Comparison of ENCODE assay signal across 26 mouse cellular contexts in genomic region chr15:92416141-92416540, GRCm38 (mm10). TPM values are rescaled to one million over a fixed set of nuclear protein-coding genes. Genes with fewer than 3 reads are reported as not detected.
DNase-seq lines count a peak whose midpoint lies in the region; ATAC-seq and TF ChIP-seq lines count a peak whose summit lies in the region.
"Had no signal": no experiment of that assay in that cellular context is flagged by ENCODE, and none has a peak within 500 bp of the region (broad histone marks: within the 10 kb centered on the region; RNA-seq: fewer than 3 reads in every experiment).

No protein-coding gene starts in this region.

- TF ChIP-seq POLR2A in brain, embryonic 14.5 days (IDR thresholded peaks at IDR 0.05; ENCODE audit: borderline replicate concordance, extremely low read depth, insufficient read depth, insufficient read length, poor library complexity, severe bottlenecking), result no peak
- TF ChIP-seq POLR2A in kidney, adult 2 months (IDR thresholded peaks at IDR 0.05; ENCODE audit: low read depth, low read length), result no peak

- ATAC-seq in forebrain, embryonic 15.5 days (replicated peaks), result 0 out of 2 replicates have a peak, but pooled peaks have one; percentile 17
- no peak for ATAC-seq in forebrain, embryonic 14.5 days
- ATAC-seq in midbrain, embryonic 11.5 days (ENCODE audit: low FRiP score), result no peak
- no peak for ATAC-seq in midbrain, postnatal 0 days (ENCODE audit: low FRiP score)
- ATAC-seq: activated CD4-positive, CD25-positive, alpha-beta regulatory T cell, adult 4 months; CD4-positive, CD25-positive, alpha-beta regulatory T cell, adult 4 months; Patski had no signal

- no peaks in the 10 kb centered on the region for H3K9me3 ChIP-seq in forebrain, embryonic 15.5 days
- no peaks in the 10 kb centered on the region for H3K9me3 ChIP-seq in forebrain, embryonic 14.5 days (replicated peaks; ENCODE audit: control insufficient read depth, low read length)
- H3K9me3 ChIP-seq in heart, embryonic 10.5 days, result no peaks in the 10 kb centered on the region
- H3K9me3 ChIP-seq in midbrain, embryonic 11.5 days (ENCODE audit: control insufficient read depth, low read length), result no peaks in the 10 kb centered on the region
- no peaks in the 10 kb centered on the region for H3K9me3 ChIP-seq in midbrain, postnatal 0 days (ENCODE audit: low read length)

- H3K4me1 ChIP-seq in forebrain, embryonic 15.5 days, result peaks cover 27% of the 10 kb centered on the region
- H3K4me1 ChIP-seq in forebrain, embryonic 14.5 days (ENCODE audit: control insufficient read depth, insufficient read depth, low read length), result peaks cover 20% of the 10 kb centered on the region
- no peaks in the 10 kb centered on the region for H3K4me1 ChIP-seq in heart, embryonic 10.5 days
- H3K4me1 ChIP-seq in midbrain, embryonic 11.5 days (ENCODE audit: control insufficient read depth, insufficient read depth, low read length), result peaks cover 6% of the 10 kb centered on the region
- 0 out of 2 replicates have a peak, but pooled peaks cover 4% of the 10 kb centered on the region for H3K4me1 ChIP-seq in midbrain, postnatal 0 days (ENCODE audit: insufficient read depth, low read length)
- no peaks in the 10 kb centered on the region for H3K4me1 ChIP-seq in kidney, adult 2 months (ENCODE audit: control insufficient read depth, insufficient read depth, low read length)

- no peak overlapping the region for H3K4me2 ChIP-seq in forebrain, embryonic 15.5 days (replicated peaks)
- H3K4me2 ChIP-seq in forebrain, embryonic 14.5 days (ENCODE audit: low read length), result no peak overlapping the region
- no peak overlapping the region for H3K4me2 ChIP-seq in midbrain, embryonic 11.5 days
- H3K4me2 ChIP-seq in midbrain, postnatal 0 days (ENCODE audit: low read depth, low read length, poor library complexity, severe bottlenecking), result no peak overlapping the region

- H3K36me3 ChIP-seq in forebrain, embryonic 15.5 days, result no peaks in the 10 kb centered on the region
- H3K36me3 ChIP-seq in forebrain, embryonic 14.5 days (ENCODE audit: control insufficient read depth, insufficient read depth, low read length), result no peaks in the 10 kb centered on the region
- no peaks in the 10 kb centered on the region for H3K36me3 ChIP-seq in heart, embryonic 10.5 days
- no peaks in the 10 kb centered on the region for H3K36me3 ChIP-seq in midbrain, embryonic 11.5 days (ENCODE audit: control insufficient read depth, insufficient read depth, low read length)
- no peaks in the 10 kb centered on the region for H3K36me3 ChIP-seq in midbrain, postnatal 0 days (ENCODE audit: insufficient read depth, low read length)
- H3K36me3 ChIP-seq in kidney, adult 2 months (ENCODE audit: control insufficient read depth, insufficient read depth, low read length), result no peaks in the 10 kb centered on the region
- H3K36me3 ChIP-seq: G1E had no signal

- no peak for TF ChIP-seq CTCF in midbrain, postnatal 0 days (IDR thresholded peaks at IDR 0.05)
- no peak for TF ChIP-seq CTCF in brain, embryonic 14.5 days (IDR thresholded peaks at IDR 0.05; ENCODE audit: borderline replicate concordance, extremely low read depth, insufficient read depth, insufficient read length)
- TF ChIP-seq CTCF in kidney, adult 2 months (conservative IDR thresholded peaks at IDR 0.05; ENCODE audit: insufficient read depth, insufficient read length, low read depth, low read length), result no peak

- 59% methylated on average over 6 of the region's 6 CpGs for WGBS in forebrain, embryonic 15.5 days
- WGBS in forebrain, embryonic 14.5 days, result 62% methylated on average over 6 of the region's 6 CpGs
- 90% methylated on average over 6 of the region's 6 CpGs for WGBS in heart, embryonic 10.5 days
- 85% methylated on average over 6 of the region's 6 CpGs for WGBS in midbrain, embryonic 11.5 days
- WGBS in midbrain, postnatal 0 days, result 71% methylated on average over 6 of the region's 6 CpGs
- 80% methylated on average over 6 of the region's 6 CpGs for WGBS in kidney, adult 2 months

- H3K4me3 ChIP-seq in forebrain, embryonic 15.5 days, result no peak overlapping the region
- H3K4me3 ChIP-seq in forebrain, embryonic 14.5 days (ENCODE audit: low read depth, low read length), result no peak overlapping the region
- no peak overlapping the region for H3K4me3 ChIP-seq in heart, embryonic 10.5 days
- no peak overlapping the region for H3K4me3 ChIP-seq in midbrain, embryonic 11.5 days (ENCODE audit: low read depth, low read length)
- H3K4me3 ChIP-seq in midbrain, postnatal 0 days (ENCODE audit: low read depth, low read length), result no peak overlapping the region
- H3K4me3 ChIP-seq in kidney, adult 2 months (ENCODE audit: insufficient read depth, low read depth, low read length), result no peak overlapping the region

- no peak overlapping the region for H3K9ac ChIP-seq in forebrain, embryonic 15.5 days (replicated peaks)
- no peak overlapping the region for H3K9ac ChIP-seq in forebrain, embryonic 14.5 days (ENCODE audit: low read length)
- H3K9ac ChIP-seq in midbrain, embryonic 11.5 days (ENCODE audit: low read length), result no peak overlapping the region
- H3K9ac ChIP-seq in midbrain, postnatal 0 days (replicated peaks; ENCODE audit: low read length, poor library complexity, severe bottlenecking), result no peak overlapping the region

- H3K27ac ChIP-seq in forebrain, embryonic 15.5 days (replicated peaks), result no peak overlapping the region
- no peak overlapping the region for H3K27ac ChIP-seq in forebrain, embryonic 14.5 days (ENCODE audit: low read depth, low read length)
- no peak overlapping the region for H3K27ac ChIP-seq in heart, embryonic 10.5 days
- H3K27ac ChIP-seq in midbrain, embryonic 11.5 days (ENCODE audit: low read depth, low read length), result no peak overlapping the region
- no peak overlapping the region for H3K27ac ChIP-seq in midbrain, postnatal 0 days (ENCODE audit: low read depth, low read length)
- no peak overlapping the region for H3K27ac ChIP-seq in kidney, adult 2 months (ENCODE audit: insufficient read depth, low read depth, low read length)

- H3K27me3 ChIP-seq in forebrain, embryonic 15.5 days, result no peaks in the 10 kb centered on the region
- H3K27me3 ChIP-seq in forebrain, embryonic 14.5 days (replicated peaks; ENCODE audit: control insufficient read depth, insufficient read depth, low read length), result no peaks in the 10 kb centered on the region
- H3K27me3 ChIP-seq in heart, embryonic 10.5 days (ENCODE audit: insufficient read depth, poor library complexity, severe bottlenecking), result no peaks in the 10 kb centered on the region
- H3K27me3 ChIP-seq in midbrain, embryonic 11.5 days (ENCODE audit: control insufficient read depth, insufficient read depth, low read length), result no peaks in the 10 kb centered on the region
- H3K27me3 ChIP-seq in midbrain, postnatal 0 days (ENCODE audit: insufficient read depth, low read length), result no peaks in the 10 kb centered on the region
- H3K27me3 ChIP-seq in kidney, adult 2 months (replicated peaks; ENCODE audit: control insufficient read depth, insufficient read depth, low read length), result no peaks in the 10 kb centered on the region
- H3K27me3 ChIP-seq: CH12.LX had no signal

- DNase-seq in forebrain, embryonic 14.5 days (ENCODE audit: low spot score), result no peak
- DNase-seq in heart, adult 11 months, result peak; percentile 54
- DNase-seq in heart, embryonic 10.5 days (ENCODE audit: low spot score), result no peak
- peak; percentile 72 for DNase-seq in midbrain, embryonic 11.5 days (ENCODE audit: low spot score, missing footprints)
- no peak for DNase-seq in midbrain, postnatal 0 days (ENCODE audit: low spot score)
- DNase-seq in brain, embryonic 14.5 days (ENCODE audit: low read depth), result peak; percentile 10
- DNase-seq in kidney, adult 2 months, result no peak
- DNase-seq: adrenal gland, adult 2 months; adrenal gland, adult 8-10 months; adrenal gland, postnatal 10 days; adrenal gland, postnatal 14 days; adrenal gland, postnatal 25 days; adrenal gland, postnatal 36 days; B cell, adult 2 months; cerebellum, adult 11 months; cerebellum, adult 11-12 months; cerebellum, adult 18-20 months had no signal

RNA-seq across cellular contexts. Expression of gene Pdzrn4, which starts 19.5 kb away (rescaled TPM):
- 16.4 and 16.5 TPM in 2 replicates for polyA plus RNA-seq in forebrain, embryonic 15.5 days (2015; fragmentation: Nextera tagmentation; extraction: Ambion mirVana)
- 13.5 and 17.8 TPM in 2 replicates for polyA plus RNA-seq in forebrain, embryonic 14.5 days (2014; fragmentation: Nextera tagmentation; extraction: Ambion mirVana)
- polyA plus RNA-seq in heart, embryonic 10.5 days (2016; fragmentation: Nextera tagmentation; extraction: Ambion mirVana), result 0.34 and 0.57 TPM in 2 replicates
- polyA plus RNA-seq in midbrain, embryonic 11.5 days (2014; fragmentation: Nextera tagmentation; extraction: Ambion mirVana), result 7.8 and 8.5 TPM in 2 replicates
- 14.6 and 19.0 TPM in 2 replicates for total RNA-seq in midbrain, postnatal 0 days (2014; rRNA removed)
- 23.0 and 23.2 TPM in 2 replicates for polyA plus RNA-seq in midbrain, postnatal 0 days (2015; fragmentation: Nextera tagmentation; extraction: Ambion mirVana)
- 7.2 and 17.1 TPM in 2 replicates for polyA plus RNA-seq in brain, embryonic 14.5 days (2012; rRNA removed)
- polyA plus RNA-seq in kidney, adult 2 months (2012; rRNA removed), result 0.39 and 0.45 TPM in 2 replicates
- total RNA-seq: adrenal gland, adult 18-20 months; adrenal gland, adult 2 months; adrenal gland, adult 8-10 months; adrenal gland, postnatal 14 days; adrenal gland, postnatal 36 days; CH12.LX; ES-E14; MEL had no signal
- polyA plus RNA-seq: G1E, Patski had no signal

Comparison
In these comparisons a context has a peak if more than half of its experiments do, and no peak if none do; other contexts are left out.
1. DNase-seq: peak in heart, adult 11 months (single experiment), midbrain, embryonic 11.5 days (single experiment) and brain, embryonic 14.5 days (single experiment); none in forebrain, embryonic 14.5 days (single experiment), heart, embryonic 10.5 days (single experiment), midbrain, postnatal 0 days (single experiment) and kidney, adult 2 months (single experiment).